Mouse (Mus musculus): ENCODE results near the gene Ifitm10. TPM values are rescaled to one million over a fixed set of nuclear protein-coding genes. Genes with fewer than 3 reads are reported as not detected.
"Not testable (repeated sequence)": the region's sequence is repeated elsewhere in the genome, so short reads cannot be mapped to it uniquely, and the experiment has no call there.

Gene Ifitm10
- polyA plus RNA-seq, 1 experiment: 1.5 TPM

- Histone ChIP-seq H3K27ac (ENCODE audit: insufficient read depth, low read depth, low read length) (no peak overlapping the region), H3K36me3 (ENCODE audit: control insufficient read depth, insufficient read depth, low read length) (no peaks in the 10 kb centered on the region), H3K4me3 (ENCODE audit: low read depth, low read length) (no peak overlapping the region), H3K27me3 (ENCODE audit: control insufficient read depth, insufficient read depth, low read length) (no peaks in the 10 kb centered on the region), H3K4me1 (ENCODE audit: control insufficient read depth, insufficient read depth, insufficient read length, low read length) (peaks cover 3% of the 10 kb centered on the region)
- WGBS: 62% methylated on average over 10 of the region's 10 CpGs
- TF ChIP-seq POLR2A (IDR thresholded peaks at IDR 0.05; ENCODE audit: low read depth, low read length) (no peak), CTCF (IDR thresholded peaks at IDR 0.05; ENCODE audit: extremely low read depth, insufficient read length, insufficient replicate concordance, low read depth, low read length) (no peak)
Measured at GRCm38 (mm10) chr7:142340269-142340970, 33.1 kb downstream of the Ifitm10 start.

- TF ChIP-seq POLR2A (IDR thresholded peaks at IDR 0.05; ENCODE audit: low read depth, low read length): no peak
- TF ChIP-seq CTCF (IDR thresholded peaks at IDR 0.05; ENCODE audit: extremely low read depth, insufficient read length, insufficient replicate concordance, low read depth, low read length): no peak
- whole genome bisulfite sequencing: 89% methylated on average over 8 of the region's 8 CpGs
Measured at GRCm38 (mm10) chr7:142335151-142335550, 38.4 kb downstream of the Ifitm10 start.

GRCm38 (mm10) chr7:142334246-142334645 lies 39.3 kb downstream of the Ifitm10 start:
- H3K27ac ChIP-seq (ENCODE audit: insufficient read depth, low read depth, low read length): no peak overlapping the region
- 0% methylated on average over 3 of the region's 3 CpGs for WGBS
- no peaks in the 10 kb centered on the region for H3K36me3 ChIP-seq (ENCODE audit: control insufficient read depth, insufficient read depth, low read length)
- no peak overlapping the region for H3K4me3 ChIP-seq (ENCODE audit: low read depth, low read length)
- TF ChIP-seq CTCF (IDR thresholded peaks at IDR 0.05; ENCODE audit: extremely low read depth, insufficient read length, insufficient replicate concordance, low read depth, low read length) (peak; percentile 90), POLR2A (IDR thresholded peaks at IDR 0.05; ENCODE audit: low read depth, low read length) (no peak)
- H3K4me1 ChIP-seq (ENCODE audit: control insufficient read depth, insufficient read depth, insufficient read length, low read length): no peaks in the 10 kb centered on the region
- no peaks in the 10 kb centered on the region for H3K27me3 ChIP-seq (ENCODE audit: control insufficient read depth, insufficient read depth, low read length)

More at GRCm38 (mm10) chr7:142335151-142335550, 38.4 kb downstream of the Ifitm10 start:
- H3K27me3 ChIP-seq (ENCODE audit: control insufficient read depth, insufficient read depth, low read length): no peaks in the 10 kb centered on the region
- H3K4me1 ChIP-seq (ENCODE audit: control insufficient read depth, insufficient read depth, insufficient read length, low read length): no peaks in the 10 kb centered on the region
- no peaks in the 10 kb centered on the region for H3K36me3 ChIP-seq (ENCODE audit: control insufficient read depth, insufficient read depth, low read length)
- no peak overlapping the region for H3K27ac ChIP-seq (ENCODE audit: insufficient read depth, low read depth, low read length)
- H3K4me3 ChIP-seq (ENCODE audit: low read depth, low read length): no peak overlapping the region

GRCm38 (mm10) chr7:142332741-142333140 lies 40.8 kb downstream of the Ifitm10 start:
- H3K27me3 ChIP-seq (ENCODE audit: control insufficient read depth, insufficient read depth, low read length); H3K4me3 ChIP-seq (ENCODE audit: low read depth, low read length); H3K36me3 ChIP-seq (ENCODE audit: control insufficient read depth, insufficient read depth, low read length); H3K4me1 ChIP-seq (ENCODE audit: control insufficient read depth, insufficient read depth, insufficient read length, low read length); H3K27ac ChIP-seq (ENCODE audit: insufficient read depth, low read depth, low read length): not testable (repeated sequence)
- WGBS: 97% methylated on average over 5 of the region's 9 CpGs

GRCm38 (mm10) chr7:142331281-142331680 lies 42.3 kb downstream of the Ifitm10 start:
- TF ChIP-seq POLR2A (IDR thresholded peaks at IDR 0.05; ENCODE audit: low read depth, low read length) (no peak), CTCF (IDR thresholded peaks at IDR 0.05; ENCODE audit: extremely low read depth, insufficient read length, insufficient replicate concordance, low read depth, low read length) (no peak)
- Histone ChIP-seq H3K4me3 (ENCODE audit: low read depth, low read length) (no peak overlapping the region), H3K4me1 (ENCODE audit: control insufficient read depth, insufficient read depth, insufficient read length, low read length) (no peaks in the 10 kb centered on the region), H3K27me3 (ENCODE audit: control insufficient read depth, insufficient read depth, low read length) (no peaks in the 10 kb centered on the region), H3K36me3 (ENCODE audit: control insufficient read depth, insufficient read depth, low read length) (no peaks in the 10 kb centered on the region), H3K27ac (ENCODE audit: insufficient read depth, low read depth, low read length) (no peak overlapping the region)
- 90% methylated on average over 4 of the region's 4 CpGs for WGBS

- Histone ChIP-seq H3K27me3 (ENCODE audit: control insufficient read depth, insufficient read depth, low read length) (no peaks in the 10 kb centered on the region), H3K27ac (ENCODE audit: insufficient read depth, low read depth, low read length) (no peak overlapping the region), H3K4me1 (ENCODE audit: control insufficient read depth, insufficient read depth, insufficient read length, low read length) (no peaks in the 10 kb centered on the region), H3K4me3 (ENCODE audit: low read depth, low read length) (no peak overlapping the region), H3K36me3 (ENCODE audit: control insufficient read depth, insufficient read depth, low read length) (no peaks in the 10 kb centered on the region)
- no peak for TF ChIP-seq CTCF (IDR thresholded peaks at IDR 0.05; ENCODE audit: extremely low read depth, insufficient read length, insufficient replicate concordance, low read depth, low read length)
- 49% methylated on average over 9 of the region's 9 CpGs for WGBS
Measured at GRCm38 (mm10) chr7:142330271-142330724, 43.3 kb downstream of the Ifitm10 start.

GRCm38 (mm10) chr7:142328507-142328906 lies 45.0 kb downstream of the Ifitm10 start:
- Histone ChIP-seq H3K27me3 (ENCODE audit: control insufficient read depth, insufficient read depth, low read length) (no peaks in the 10 kb centered on the region), H3K4me1 (ENCODE audit: control insufficient read depth, insufficient read depth, insufficient read length, low read length) (no peaks in the 10 kb centered on the region), H3K27ac (ENCODE audit: insufficient read depth, low read depth, low read length) (no peak overlapping the region), H3K36me3 (ENCODE audit: control insufficient read depth, insufficient read depth, low read length) (no peaks in the 10 kb centered on the region), H3K4me3 (ENCODE audit: low read depth, low read length) (no peak overlapping the region)
- TF ChIP-seq POLR2A (IDR thresholded peaks at IDR 0.05; ENCODE audit: low read depth, low read length): no peak
- TF ChIP-seq CTCF (IDR thresholded peaks at IDR 0.05; ENCODE audit: extremely low read depth, insufficient read length, insufficient replicate concordance, low read depth, low read length): no peak
- 50% methylated on average over 3 of the region's 3 CpGs for WGBS

Measured in small intestine, adult 2 months (tissue).